Mouse (Mus musculus): ENCODE results near the gene Gm49387. TPM values are rescaled to one million over a fixed set of nuclear protein-coding genes. Genes with fewer than 3 reads are reported as not detected.

The Gm49387 gene
- polyA plus RNA-seq, 1 experiment, result not detected

GRCm38 (mm10) chr14:31661671-31662554, 21.2 kb upstream of the Gm49387 start:
- Histone ChIP-seq H3K4me1 (ENCODE audit: control insufficient read depth, insufficient read depth, low read length) (peaks cover 46% of the 10 kb centered on the region), H3K27ac (ENCODE audit: insufficient read depth, low read depth, low read length) (peak overlapping the region; percentile 96), H3K27me3 (replicated peaks; ENCODE audit: control insufficient read depth, insufficient read depth, low read length) (no peaks in the 10 kb centered on the region), H3K4me3 (ENCODE audit: insufficient read depth, low read depth, low read length) (peak overlapping the region; percentile 27), H3K36me3 (ENCODE audit: control insufficient read depth, insufficient read depth, low read length) (no peaks in the 10 kb centered on the region)
- TF ChIP-seq CTCF (conservative IDR thresholded peaks at IDR 0.05; ENCODE audit: insufficient read depth, insufficient read length, low read depth, low read length) (0 out of 2 replicates have a peak, but pooled peaks have one; percentile 9), POLR2A (IDR thresholded peaks at IDR 0.05; ENCODE audit: low read depth, low read length) (peak; percentile 13)
- under 1% methylated on average over 44 of the region's 44 CpGs for whole genome bisulfite sequencing
- DNase-seq, result peak; percentile 96

- Histone ChIP-seq H3K36me3 (ENCODE audit: control insufficient read depth, insufficient read depth, low read length) (no peaks in the 10 kb centered on the region), H3K27ac (ENCODE audit: insufficient read depth, low read depth, low read length) (peak overlapping the region; percentile 83), H3K4me1 (ENCODE audit: control insufficient read depth, insufficient read depth, low read length) (peaks cover 46% of the 10 kb centered on the region), H3K4me3 (ENCODE audit: insufficient read depth, low read depth, low read length) (no peak overlapping the region), H3K27me3 (replicated peaks; ENCODE audit: control insufficient read depth, insufficient read depth, low read length) (no peaks in the 10 kb centered on the region)
- DNase-seq, result no peak
- TF ChIP-seq POLR2A (IDR thresholded peaks at IDR 0.05; ENCODE audit: low read depth, low read length) (no peak), CTCF (conservative IDR thresholded peaks at IDR 0.05; ENCODE audit: insufficient read depth, insufficient read length, low read depth, low read length) (no peak)
- 52% methylated on average over 7 of the region's 7 CpGs for whole genome bisulfite sequencing
These were observed 19.8 kb upstream of the Gm49387 start for GRCm38 (mm10) chr14:31660312-31661093.

- Histone ChIP-seq H3K4me3 (ENCODE audit: insufficient read depth, low read depth, low read length) (no peak overlapping the region), H3K4me1 (ENCODE audit: control insufficient read depth, insufficient read depth, low read length) (peaks cover 49% of the 10 kb centered on the region), H3K27me3 (replicated peaks; ENCODE audit: control insufficient read depth, insufficient read depth, low read length) (no peaks in the 10 kb centered on the region), H3K36me3 (ENCODE audit: control insufficient read depth, insufficient read depth, low read length) (no peaks in the 10 kb centered on the region), H3K27ac (ENCODE audit: insufficient read depth, low read depth, low read length) (peak overlapping the region; percentile 83)
- TF ChIP-seq POLR2A (IDR thresholded peaks at IDR 0.05; ENCODE audit: low read depth, low read length) (no peak), CTCF (conservative IDR thresholded peaks at IDR 0.05; ENCODE audit: insufficient read depth, insufficient read length, low read depth, low read length) (no peak)
- 7% methylated on average over 10 of the region's 10 CpGs for WGBS
- peak; percentile 87 for DNase-seq
These were observed 19.0 kb upstream of the Gm49387 start for GRCm38 (mm10) chr14:31659501-31660181.

GRCm38 (mm10) chr14:31658126-31658680, 17.5 kb upstream of the Gm49387 start:
- WGBS, result 89% methylated on average over 8 of the region's 8 CpGs
- Histone ChIP-seq H3K4me3 (ENCODE audit: insufficient read depth, low read depth, low read length) (no peak overlapping the region), H3K36me3 (ENCODE audit: control insufficient read depth, insufficient read depth, low read length) (no peaks in the 10 kb centered on the region), H3K4me1 (ENCODE audit: control insufficient read depth, insufficient read depth, low read length) (peaks cover 40% of the 10 kb centered on the region), H3K27me3 (replicated peaks; ENCODE audit: control insufficient read depth, insufficient read depth, low read length) (no peaks in the 10 kb centered on the region), H3K27ac (ENCODE audit: insufficient read depth, low read depth, low read length) (peak overlapping the region; percentile 7; the same call in 1 of the 2 replicates)
- no peak for DNase-seq
- no peak for TF ChIP-seq POLR2A (IDR thresholded peaks at IDR 0.05; ENCODE audit: low read depth, low read length)
- no peak for TF ChIP-seq CTCF (conservative IDR thresholded peaks at IDR 0.05; ENCODE audit: insufficient read depth, insufficient read length, low read depth, low read length)

- H3K27ac ChIP-seq (ENCODE audit: insufficient read depth, low read depth, low read length), result no peak overlapping the region; the same call in 1 of the 2 replicates
- H3K27me3 ChIP-seq (replicated peaks; ENCODE audit: control insufficient read depth, insufficient read depth, low read length), result no peaks in the 10 kb centered on the region
- DNase-seq, result peak; percentile 78
- WGBS, result 13% methylated on average over 5 of the region's 5 CpGs
- H3K4me3 ChIP-seq (ENCODE audit: insufficient read depth, low read depth, low read length), result no peak overlapping the region
- H3K4me1 ChIP-seq (ENCODE audit: control insufficient read depth, insufficient read depth, low read length), result peaks cover 33% of the 10 kb centered on the region
- no peaks in the 10 kb centered on the region for H3K36me3 ChIP-seq (ENCODE audit: control insufficient read depth, insufficient read depth, low read length)
- no peak for TF ChIP-seq POLR2A (IDR thresholded peaks at IDR 0.05; ENCODE audit: low read depth, low read length)
- TF ChIP-seq CTCF (conservative IDR thresholded peaks at IDR 0.05; ENCODE audit: insufficient read depth, insufficient read length, low read depth, low read length), result peak; percentile 76
These were observed 16.4 kb upstream of the Gm49387 start for GRCm38 (mm10) chr14:31656857-31657645.

- Histone ChIP-seq H3K36me3 (ENCODE audit: control insufficient read depth, insufficient read depth, low read length) (no peaks in the 10 kb centered on the region), H3K27me3 (replicated peaks; ENCODE audit: control insufficient read depth, insufficient read depth, low read length) (no peaks in the 10 kb centered on the region), H3K4me1 (ENCODE audit: control insufficient read depth, insufficient read depth, low read length) (peaks cover 33% of the 10 kb centered on the region), H3K27ac (ENCODE audit: insufficient read depth, low read depth, low read length) (no peak overlapping the region), H3K4me3 (ENCODE audit: insufficient read depth, low read depth, low read length) (no peak overlapping the region)
- TF ChIP-seq CTCF (conservative IDR thresholded peaks at IDR 0.05; ENCODE audit: insufficient read depth, insufficient read length, low read depth, low read length) (no peak), POLR2A (IDR thresholded peaks at IDR 0.05; ENCODE audit: low read depth, low read length) (no peak)
- WGBS, result 66% methylated on average over 7 of the region's 7 CpGs
- no peak for DNase-seq
These were observed 15.7 kb upstream of the Gm49387 start for GRCm38 (mm10) chr14:31656386-31656785.
